Mouse (Mus musculus) embryonic facial prominence, embryonic 10.5 days (tissue): Measurements from ENCODE around the gene Ormdl1. TPM values are rescaled to one million over a fixed set of nuclear protein-coding genes. Genes with fewer than 3 reads are reported as not detected.
"Not testable (repeated sequence)": the region's sequence is repeated elsewhere in the genome, so short reads cannot be mapped to it uniquely, and the experiment has no call there.

ENCODE experiments used
- DNase-seq: peaks from one replicate; pipeline ENCODE4 v3.0.0-alpha.2; 2017; ENCODE audit warnings: low spot score
- H3K27ac ChIP-seq: fragments of 300-500 bp; sonication (generic); replicated peaks from 2 replicates; pipeline ENCODE4 v1.5.1; 2016; ENCODE audit warnings: mild to moderate bottlenecking
- H3K27me3 ChIP-seq: fragments of 300-500 bp; sonication (generic); replicated peaks from 2 replicates; pipeline ENCODE4 v1.6.1; 2016; ENCODE audit warnings: low read depth, mild to moderate bottlenecking; ENCODE audit not compliant: poor library complexity, severe bottlenecking
- H3K36me3 ChIP-seq: fragments of 300-500 bp; sonication (generic); replicated peaks from 2 replicates; pipeline ENCODE4 v1.6.1; 2016; ENCODE audit warnings: mild to moderate bottlenecking, moderate library complexity
- H3K4me1 ChIP-seq: fragments of 300-500 bp; sonication (generic); 2 replicates; pipeline ENCODE4 v1.6.1; 2016
- H3K4me3 ChIP-seq: fragments of 300-500 bp; sonication (generic); 2 replicates; pipeline ENCODE4 v1.5.1; 2016; ENCODE audit warnings: mild to moderate bottlenecking, moderate library complexity
- H3K9me3 ChIP-seq: fragments of 300-500 bp; sonication (generic); 2 replicates; pipeline ENCODE4 v1.6.1; 2016; ENCODE audit warnings: mild to moderate bottlenecking
- WGBS: fragments of 180-500 bp; shearing (Covaris S2); methylation state at CpG from one replicate; pipeline ENCODE4 v1.1.7; 2016; 5-methylcytosine and 5-hydroxymethylcytosine counted together
- polyA plus RNA-seq: library from polyadenylated mRNA; unstranded; fragments of >200 nt; fragmentation: Nextera tagmentation; extraction: Ambion mirVana; gene quantifications from 2 replicates; pipeline ENCODE4 v1.2.1, GENCODE M21; 2016

Gene Ormdl1
- 61.5 and 69.4 TPM in 2 replicates for polyA plus RNA-seq

DNA sequence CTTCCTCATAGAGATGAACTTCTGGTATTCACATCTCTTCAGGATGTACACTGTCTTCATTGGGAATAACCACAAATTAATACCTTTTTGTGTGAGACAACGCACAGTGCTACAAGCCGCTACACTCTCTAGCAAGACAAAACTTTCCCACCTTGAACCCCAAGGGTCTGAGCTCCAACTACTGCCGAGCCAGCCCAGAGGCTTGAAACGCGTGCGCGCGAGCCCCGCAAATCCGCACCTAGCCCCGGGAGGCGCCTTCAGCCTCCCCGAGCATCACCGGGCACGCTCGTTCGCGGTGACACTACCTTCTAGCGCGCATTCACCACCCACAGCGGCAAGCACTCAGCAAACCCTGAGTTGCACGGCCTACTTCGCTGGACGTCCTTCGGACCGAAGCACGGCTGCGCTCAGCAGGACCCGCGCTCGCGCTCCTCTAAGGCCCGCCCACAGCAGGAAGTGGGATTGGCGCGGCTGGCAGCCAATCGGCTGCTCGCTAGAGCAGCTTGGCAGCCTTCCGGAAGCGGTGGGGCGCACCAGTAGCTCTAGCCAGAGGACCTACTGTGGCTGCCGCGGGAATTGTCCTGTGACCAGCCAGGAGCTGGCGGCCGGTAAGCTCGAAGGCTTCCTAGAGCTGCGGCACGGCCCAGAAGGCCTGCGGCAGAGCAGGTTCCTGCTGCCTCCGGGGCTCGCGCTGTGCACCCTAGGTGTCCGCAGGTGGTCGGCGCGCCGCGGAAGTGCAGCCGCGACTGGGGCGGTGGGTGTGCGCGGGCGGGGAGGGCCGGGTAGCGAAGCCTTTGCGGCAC, at the start of gene Ormdl1, which contains the start of the genes Pms1 and Gm28778:
Gene Ormdl1, plus strand, starts transcription at position 515 of the 803 bp plus-strand sequence.
Gene Pms1, minus strand, starts transcription at position 438 of the 803 bp plus-strand sequence.
Gene Gm28778, plus strand, starts transcription at position 531 of the 803 bp plus-strand sequence.
- under 1% methylated on average over 66 of the region's 66 CpGs for WGBS
- peak within 1 kb of the TSS; percentile 93 for H3K27ac ChIP-seq

GRCm38 (mm10) chr1:53264958-53265612, 31.8 kb upstream of the Ormdl1 start:
- not testable (repeated sequence) for H3K27ac ChIP-seq, H3K4me3 ChIP-seq, H3K9me3 ChIP-seq, DNase-seq, H3K27me3 ChIP-seq, H3K4me1 ChIP-seq
- H3K36me3 ChIP-seq: peaks cover 24% of the 10 kb centered on the region

More for the DNA sequence above, at the start of gene Ormdl1, which contains the start of the genes Pms1 and Gm28778:
- DNase-seq: peak; percentile 95
- H3K36me3 ChIP-seq: peaks cover 32% of the 10 kb centered on the region
- peaks cover 13% of the 10 kb centered on the region for H3K4me1 ChIP-seq
- peak within 1 kb of the TSS; percentile 84 for H3K4me3 ChIP-seq
- no peaks in the 10 kb centered on the region for H3K9me3 ChIP-seq
- H3K27me3 ChIP-seq: no peaks in the 10 kb centered on the region

DNA sequence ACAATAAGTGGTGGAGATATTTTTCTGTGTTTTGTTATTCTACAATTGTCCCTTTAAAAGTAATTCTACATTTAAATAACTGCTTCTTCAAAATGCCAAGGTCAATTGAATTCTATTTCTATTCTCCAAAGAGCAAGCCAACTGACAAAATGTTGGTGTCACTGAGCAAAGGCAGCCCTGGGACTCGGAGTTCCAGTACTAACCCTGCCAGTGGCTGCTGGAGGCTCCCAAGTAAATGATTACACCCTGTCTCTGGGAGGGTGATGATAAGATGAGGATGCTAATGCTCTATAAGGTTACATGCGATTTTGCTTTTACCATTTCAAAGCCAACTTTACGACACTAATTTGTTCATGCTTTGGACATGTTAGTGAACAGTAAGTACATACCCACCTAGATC, 27.0 kb upstream of the Ormdl1 start:
- Histone ChIP-seq H3K27me3 (no peaks in the 10 kb centered on the region), H3K9me3 (no peaks in the 10 kb centered on the region), H3K27ac (no peak overlapping the region), H3K36me3 (peaks cover 18% of the 10 kb centered on the region), H3K4me1 (no peaks in the 10 kb centered on the region), H3K4me3 (no peak overlapping the region)
- WGBS: 92% methylated on average over 3 of the region's 3 CpGs
- DNase-seq: no peak

DNA sequence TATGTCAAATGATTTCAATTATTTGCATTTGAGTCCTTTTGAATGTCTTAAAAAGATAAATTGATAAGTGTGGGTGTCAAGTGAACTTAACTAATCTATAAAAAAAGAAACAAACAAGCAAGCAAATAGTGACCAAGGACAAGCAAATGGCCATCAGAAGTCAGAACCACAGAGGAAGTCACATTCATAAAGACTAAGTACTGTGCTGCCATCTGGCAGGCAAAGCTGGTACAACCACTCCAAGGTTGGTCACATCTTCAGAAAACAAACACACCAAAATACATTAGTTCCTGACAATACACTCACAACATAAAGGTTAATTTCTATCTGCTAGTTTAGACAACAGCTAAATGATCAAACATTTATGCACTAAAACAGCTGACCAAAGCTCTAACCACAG, 24.2 kb upstream of the Ormdl1 start:
- Histone ChIP-seq H3K27me3 (no peaks in the 10 kb centered on the region), H3K9me3 (no peaks in the 10 kb centered on the region), H3K4me3 (no peak overlapping the region), H3K36me3 (peaks cover 6% of the 10 kb centered on the region), H3K4me1 (no peaks in the 10 kb centered on the region), H3K27ac (no peak overlapping the region)
- no peak for DNase-seq

DNA sequence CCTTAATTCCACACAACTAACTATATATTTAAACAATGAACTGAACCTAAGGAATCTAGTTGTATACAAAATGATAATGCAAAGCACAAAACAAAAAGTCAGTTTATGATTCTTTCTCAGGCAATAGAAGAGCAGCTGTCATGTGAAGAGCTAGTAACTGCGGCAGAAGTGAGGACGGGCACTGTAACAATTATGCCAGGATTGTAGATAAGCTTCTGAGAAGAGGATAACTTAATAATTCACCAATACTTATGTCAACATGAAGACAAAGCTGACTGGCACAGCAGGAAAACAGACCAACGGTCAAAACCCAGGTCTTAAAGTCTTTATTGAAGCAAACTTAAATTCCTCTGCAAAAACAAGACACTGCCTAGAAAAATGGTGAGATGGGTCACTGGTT, 5.7 kb upstream of the Ormdl1 start:
- H3K36me3 ChIP-seq: peaks cover 18% of the 10 kb centered on the region
- WGBS: 89% methylated on average over 3 of the region's 3 CpGs
- DNase-seq: no peak

DNA sequence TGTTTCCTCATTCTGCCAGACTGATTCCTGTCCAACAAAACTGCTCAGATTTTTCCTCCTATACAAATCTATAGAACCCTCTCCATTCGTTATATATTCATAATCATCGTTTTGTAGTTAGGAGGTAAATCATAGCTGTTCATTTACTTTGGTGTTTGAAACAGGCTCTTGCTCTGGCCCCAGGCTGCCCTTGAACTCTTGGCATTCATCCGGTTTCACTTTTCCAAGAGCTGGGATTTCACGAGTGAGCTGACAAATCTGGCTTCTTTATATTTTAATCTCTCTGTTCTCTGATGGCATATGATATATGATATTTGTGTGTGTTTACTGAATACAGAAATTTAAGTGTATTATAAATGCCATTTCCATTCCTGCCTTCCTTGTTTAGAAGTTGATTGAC, 3.6 kb downstream of the Ormdl1 start:
- H3K4me1 ChIP-seq: peaks cover 13% of the 10 kb centered on the region
- H3K9me3 ChIP-seq: no peaks in the 10 kb centered on the region
- no peaks in the 10 kb centered on the region for H3K27me3 ChIP-seq
- peaks cover 55% of the 10 kb centered on the region for H3K36me3 ChIP-seq
- WGBS: 90% methylated on average over 4 of the region's 4 CpGs
- DNase-seq: no peak
- no peak overlapping the region for H3K4me3 ChIP-seq
- H3K27ac ChIP-seq: no peak overlapping the region

More for the DNA sequence above, 5.7 kb upstream of the Ormdl1 start:
- H3K4me3 ChIP-seq: no peak overlapping the region
- no peaks in the 10 kb centered on the region for H3K9me3 ChIP-seq
- 0 out of 2 replicates have a peak, but pooled peaks cover 4% of the 10 kb centered on the region for H3K4me1 ChIP-seq
- no peak overlapping the region for H3K27ac ChIP-seq
- no peaks in the 10 kb centered on the region for H3K27me3 ChIP-seq

- Histone ChIP-seq H3K36me3 (peaks cover 32% of the 10 kb centered on the region), H3K27ac (peak within 1 kb of the TSS; percentile 91), H3K9me3 (no peaks in the 10 kb centered on the region), H3K4me1 (peaks cover 14% of the 10 kb centered on the region), H3K4me3 (peak within 1 kb of the TSS; percentile 72), H3K27me3 (no peaks in the 10 kb centered on the region)
- peak; percentile 88 for DNase-seq
- WGBS: 3% methylated on average over 27 of the region's 27 CpGs
Measured at GRCm38 (mm10) chr1:53312989-53313967, 16.4 kb downstream of the Ormdl1 start, which contains the start of gene Osgepl1. TSS of gene Osgepl1 (plus strand) at chr1:53313624.

GRCm38 (mm10) chr1:53321662-53322344, 24.9 kb downstream of the Ormdl1 start:
- Histone ChIP-seq H3K9me3 (no peaks in the 10 kb centered on the region), H3K4me3 (no peak overlapping the region), H3K27me3 (no peaks in the 10 kb centered on the region), H3K4me1 (no peaks in the 10 kb centered on the region), H3K27ac (no peak overlapping the region), H3K36me3 (peaks cover 58% of the 10 kb centered on the region)
- WGBS: 95% methylated on average over 4 of the region's 4 CpGs
- DNase-seq: no peak

GRCm38 (mm10) chr1:53323254-53323653, 26.4 kb downstream of the Ormdl1 start:
- DNase-seq: no peak
- no peak overlapping the region for H3K4me3 ChIP-seq
- no peaks in the 10 kb centered on the region for H3K27me3 ChIP-seq
- H3K27ac ChIP-seq: no peak overlapping the region
- H3K36me3 ChIP-seq: peaks cover 44% of the 10 kb centered on the region
- no peaks in the 10 kb centered on the region for H3K9me3 ChIP-seq
- H3K4me1 ChIP-seq: no peaks in the 10 kb centered on the region
- WGBS: 90% methylated on average over 5 of the region's 5 CpGs

- no peak overlapping the region for H3K4me3 ChIP-seq
- no peaks in the 10 kb centered on the region for H3K27me3 ChIP-seq
- peaks cover 36% of the 10 kb centered on the region for H3K36me3 ChIP-seq
- no peaks in the 10 kb centered on the region for H3K9me3 ChIP-seq
- DNase-seq: no peak
- no peak overlapping the region for H3K27ac ChIP-seq
- 94% methylated on average over 1 of the region's 1 CpGs for WGBS
- no peaks in the 10 kb centered on the region for H3K4me1 ChIP-seq
Measured at GRCm38 (mm10) chr1:53324277-53324676, 27.4 kb downstream of the Ormdl1 start.

- DNase-seq: no peak
- Histone ChIP-seq H3K9me3 (no peaks in the 10 kb centered on the region), H3K4me3 (no peak overlapping the region), H3K27ac (no peak overlapping the region), H3K36me3 (peaks cover 32% of the 10 kb centered on the region), H3K27me3 (no peaks in the 10 kb centered on the region), H3K4me1 (no peaks in the 10 kb centered on the region)
- WGBS: 94% methylated on average over 5 of the region's 5 CpGs
Measured at GRCm38 (mm10) chr1:53324827-53325494, 28.1 kb downstream of the Ormdl1 start.
